Mouse (Mus musculus) intestine, embryonic 15.5 days (tissue): ENCODE results near the gene Crlf1. TPM values are rescaled to one million over a fixed set of nuclear protein-coding genes. Genes with fewer than 3 reads are reported as not detected.

Source experiments
- ATAC-seq: fragments of 200-750 bp; cut with Nextera tagmentation; 2 replicates; pipeline ENCODE4 v1.8.0; 2017; ENCODE audit warnings: moderate TSS enrichment, moderate library complexity
- H3K27ac ChIP-seq: fragments of 300-500 bp; sonication (generic); 2 replicates; pipeline ENCODE4 v1.5.1; 2015; ENCODE audit warnings: mild to moderate bottlenecking, inconsistent platforms
- H3K27me3 ChIP-seq: fragments of 300-500 bp; sonication (generic); replicated peaks from 2 replicates; pipeline ENCODE4 v1.6.1; 2015; ENCODE audit warnings: inconsistent platforms
- H3K36me3 ChIP-seq: fragments of 300-500 bp; sonication (generic); 2 replicates; pipeline ENCODE4 v1.6.1; 2015; ENCODE audit warnings: inconsistent platforms
- H3K4me1 ChIP-seq: fragments of 300-500 bp; sonication (generic); replicated peaks from 2 replicates; pipeline ENCODE4 v1.6.1; 2015; ENCODE audit warnings: inconsistent platforms
- H3K4me2 ChIP-seq: fragments of 300-500 bp; sonication (generic); replicated peaks from 2 replicates; pipeline ENCODE4 v1.6.1; 2015; ENCODE audit warnings: mild to moderate bottlenecking, inconsistent platforms
- H3K4me3 ChIP-seq: fragments of 300-500 bp; sonication (generic); replicated peaks from 2 replicates; pipeline ENCODE4 v1.5.1; 2015; ENCODE audit warnings: inconsistent platforms
- H3K9ac ChIP-seq: fragments of 300-500 bp; sonication (generic); 2 replicates; pipeline ENCODE4 v1.6.1; 2015; ENCODE audit warnings: inconsistent platforms
- H3K9me3 ChIP-seq: fragments of 300-500 bp; sonication (generic); 2 replicates; pipeline ENCODE4 v1.6.1; 2016; ENCODE audit warnings: inconsistent platforms
- WGBS: fragments of 180-500 bp; shearing (Covaris S2); methylation state at CpG from one replicate; pipeline ENCODE4 v1.1.7; 2015; 5-methylcytosine and 5-hydroxymethylcytosine counted together
- polyA plus RNA-seq: library from polyadenylated mRNA; unstranded; fragments of >200 nt; fragmentation: Nextera tagmentation; extraction: Ambion mirVana; gene quantifications from 2 replicates; pipeline ENCODE4 v1.2.1, GENCODE M21; 2015

Gene Crlf1
- polyA plus RNA-seq, 1 experiment from 2014 or later = 1.2 TPM

DNA sequence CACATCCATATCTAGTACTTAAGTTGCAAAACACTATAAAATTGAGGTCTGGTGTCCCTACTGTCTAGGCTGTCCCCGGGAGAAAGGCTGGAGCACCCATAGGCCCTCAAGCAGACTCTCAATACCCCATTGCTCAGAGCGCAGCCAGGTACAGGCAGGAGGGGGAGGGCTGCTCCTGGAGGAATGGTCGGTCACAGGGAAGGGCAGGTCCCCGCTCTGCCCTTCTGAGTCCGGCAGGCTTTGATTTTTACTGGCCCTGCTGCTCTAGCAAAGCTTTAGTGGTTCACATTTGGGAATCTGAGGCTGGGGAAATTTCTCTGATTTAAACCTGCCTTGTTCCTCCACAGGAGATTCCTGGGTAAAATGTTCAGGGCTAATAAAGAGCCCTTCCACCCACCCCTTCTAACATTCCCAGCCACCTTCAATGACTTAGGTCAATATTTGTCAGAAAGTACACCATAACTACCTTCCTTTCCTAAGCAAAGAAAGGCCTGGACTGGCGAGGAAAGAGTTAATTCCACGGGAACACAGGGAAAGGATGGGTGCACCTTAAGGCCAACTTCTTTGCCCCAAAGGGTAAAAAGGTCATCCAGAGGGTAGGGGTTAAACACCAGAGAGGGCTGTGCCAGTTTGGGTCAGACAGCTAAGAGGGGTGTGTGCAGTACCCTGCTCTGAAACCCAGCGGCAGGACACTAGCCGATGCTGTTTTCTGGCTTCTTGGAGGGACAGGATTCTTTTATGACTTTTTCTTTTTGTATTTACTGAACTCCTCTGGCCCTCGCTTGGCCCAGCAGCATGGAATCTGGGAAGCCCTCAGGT, 2.7 kb upstream of the Crlf1 start:
- no peak for ATAC-seq
- Histone ChIP-seq H3K9me3 (no peaks in the 10 kb centered on the region), H3K9ac (no peak overlapping the region), H3K4me3 (no peak overlapping the region), H3K27me3 (peaks cover 97% of the 10 kb centered on the region), H3K4me1 (peaks cover 53% of the 10 kb centered on the region), H3K27ac (no peak overlapping the region), H3K4me2 (no peak overlapping the region), H3K36me3 (no peaks in the 10 kb centered on the region)
- 17% methylated on average over 10 of the region's 10 CpGs for WGBS

DNA sequence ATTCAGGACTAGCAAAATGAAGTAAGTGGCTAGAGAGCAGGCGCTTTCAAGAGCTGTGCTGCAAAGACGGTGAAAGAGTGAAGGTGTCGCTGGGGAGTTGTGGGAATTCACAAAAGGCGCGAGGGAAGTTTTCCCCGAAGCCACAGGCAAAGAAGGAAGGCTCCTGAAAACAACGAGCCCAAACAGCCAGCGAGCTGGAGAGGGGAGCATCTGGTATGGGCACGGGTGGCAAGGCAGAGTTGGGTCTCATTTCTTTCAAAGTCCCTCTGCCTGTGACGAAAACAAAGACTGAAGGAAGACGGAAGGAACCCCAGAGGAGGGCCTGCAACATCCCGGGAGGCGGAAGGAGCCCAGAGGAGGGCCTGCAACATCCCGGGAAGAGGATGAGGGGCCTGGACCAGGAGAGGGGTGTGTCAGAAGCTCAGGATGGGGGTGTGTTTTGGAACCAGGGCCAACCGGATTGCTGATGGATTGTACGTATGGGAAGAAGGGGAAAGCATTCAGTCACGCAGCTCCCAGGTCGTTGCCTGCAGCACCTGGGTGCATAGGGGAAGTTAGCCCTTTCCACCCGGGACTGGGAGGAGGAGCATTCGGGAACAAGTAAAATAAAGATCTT, 2.0 kb upstream of the Crlf1 start:
- Histone ChIP-seq H3K4me2 (no peak overlapping the region), H3K4me1 (peaks cover 58% of the 10 kb centered on the region), H3K4me3 (no peak overlapping the region), H3K9ac (no peak overlapping the region), H3K9me3 (no peaks in the 10 kb centered on the region), H3K27ac (no peak overlapping the region), H3K36me3 (no peaks in the 10 kb centered on the region), H3K27me3 (peaks cover 97% of the 10 kb centered on the region)
- 5% methylated on average over 20 of the region's 20 CpGs for WGBS
- no peak for ATAC-seq

DNA sequence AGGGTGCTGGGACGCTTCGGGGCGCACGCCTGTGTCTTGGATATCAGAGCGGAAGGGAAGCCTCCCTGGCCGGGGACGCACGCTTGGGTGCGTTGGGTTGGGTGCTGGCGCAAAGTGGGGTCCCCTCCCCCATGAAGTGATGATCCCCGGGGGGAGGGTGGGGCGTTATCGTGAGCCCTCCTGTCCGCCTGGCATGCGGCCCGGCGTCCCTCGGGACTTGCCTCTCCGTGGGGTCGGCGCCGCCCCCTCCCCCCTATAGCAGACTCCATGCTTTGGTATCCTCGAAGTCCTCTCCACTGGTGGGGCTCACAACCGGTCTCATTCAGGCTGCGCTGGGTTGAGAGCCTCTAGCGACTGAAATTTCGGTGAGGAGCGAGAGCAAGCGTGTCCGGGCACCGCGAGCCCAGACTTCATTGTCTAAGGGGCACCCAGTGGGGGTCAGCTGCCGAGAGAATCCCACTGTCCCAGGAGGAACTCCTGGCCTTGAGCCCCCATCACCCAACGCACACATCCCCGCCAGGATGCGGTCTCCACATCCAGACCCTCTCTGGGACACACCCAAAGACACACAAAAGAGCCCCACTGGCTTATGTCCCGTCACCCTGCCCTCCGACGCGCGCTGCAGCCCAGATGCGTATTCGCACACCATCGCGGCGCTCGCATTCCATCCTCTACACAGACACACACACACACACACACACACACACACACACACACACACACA, 896 bp downstream of the Crlf1 start:
- H3K9ac ChIP-seq = no peak overlapping the region
- H3K4me1 ChIP-seq = peaks cover 45% of the 10 kb centered on the region
- no peak for ATAC-seq
- H3K9me3 ChIP-seq = no peaks in the 10 kb centered on the region
- peak overlapping the region; percentile 84 for H3K4me2 ChIP-seq
- peaks cover 98% of the 10 kb centered on the region for H3K27me3 ChIP-seq
- WGBS = 1% methylated on average over 47 of the region's 47 CpGs
- H3K4me3 ChIP-seq = peak overlapping the region; percentile 41; the same call in 1 of the 2 replicates
- no peaks in the 10 kb centered on the region for H3K36me3 ChIP-seq
- no peak overlapping the region for H3K27ac ChIP-seq

DNA sequence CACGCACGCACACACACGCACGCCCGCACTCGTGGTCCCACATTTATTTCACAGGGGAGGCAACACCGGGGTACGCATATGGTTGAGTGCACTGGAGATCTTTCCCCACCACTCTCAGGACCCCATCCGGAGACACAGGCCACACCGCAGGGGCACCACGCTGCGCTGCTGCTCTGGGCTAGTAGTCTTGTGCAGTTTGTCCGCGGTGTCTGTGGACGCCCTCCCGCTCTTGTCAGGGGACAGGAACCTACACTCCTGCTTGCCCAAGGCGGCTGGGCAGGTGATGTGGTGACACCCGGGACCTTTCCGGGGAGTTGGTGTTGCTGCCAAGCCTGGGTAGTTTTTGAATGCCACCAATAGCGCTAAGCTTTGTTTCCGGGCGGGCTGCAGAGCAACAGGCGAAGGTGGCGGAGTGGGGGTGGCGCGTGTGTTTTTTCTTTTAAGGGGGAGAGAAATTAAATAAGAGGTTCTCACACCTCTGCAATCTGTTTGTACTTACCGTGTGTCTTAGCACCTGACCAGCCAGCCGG, 1.5 kb downstream of the Crlf1 start:
- Histone ChIP-seq H3K9ac (no peak overlapping the region), H3K27ac (no peak overlapping the region), H3K9me3 (no peaks in the 10 kb centered on the region), H3K27me3 (peaks cover 98% of the 10 kb centered on the region), H3K36me3 (no peaks in the 10 kb centered on the region), H3K4me3 (no peak overlapping the region), H3K4me1 (peaks cover 39% of the 10 kb centered on the region), H3K4me2 (no peak overlapping the region)
- 3% methylated on average over 28 of the region's 28 CpGs for WGBS
- no peak for ATAC-seq

DNA sequence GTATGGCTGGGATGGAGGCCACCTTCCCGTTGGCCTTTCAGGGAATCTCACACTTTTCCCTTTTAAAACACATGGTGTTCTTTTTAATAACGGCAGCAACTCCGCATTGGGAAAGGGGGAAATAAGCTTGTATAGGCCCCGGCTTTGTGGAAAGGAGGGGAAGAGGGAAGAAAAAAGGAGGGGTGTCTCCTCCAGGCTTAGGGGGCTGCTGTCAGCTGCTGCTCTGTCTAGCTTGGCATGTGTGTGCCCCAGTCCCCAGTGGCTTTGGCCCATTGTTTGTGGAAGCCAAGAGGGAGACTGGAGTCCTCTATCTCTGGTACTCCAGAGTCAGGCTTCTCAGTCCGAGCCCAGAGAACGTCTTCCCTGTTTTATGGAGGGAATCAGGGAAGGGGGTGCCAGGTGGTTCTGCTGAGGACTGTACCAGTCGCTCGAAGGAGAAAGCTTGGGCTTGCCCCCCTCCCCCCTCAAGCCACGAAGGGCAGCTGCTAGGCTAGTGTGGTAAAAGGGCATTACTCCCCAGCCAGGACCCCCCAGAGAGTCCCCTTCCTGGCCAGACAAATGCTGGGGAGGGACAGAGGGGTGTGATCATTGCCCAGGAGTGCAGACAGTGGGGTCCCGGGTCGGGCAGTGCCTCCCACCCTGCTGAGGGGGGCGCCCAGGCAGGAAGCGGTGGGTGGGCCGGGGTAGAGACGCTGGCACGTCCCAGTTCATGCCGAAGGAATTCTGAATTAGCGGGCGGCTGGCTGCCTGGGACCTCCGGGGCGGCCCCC, 2.2 kb downstream of the Crlf1 start:
- Histone ChIP-seq H3K9me3 (no peaks in the 10 kb centered on the region), H3K9ac (no peak overlapping the region), H3K36me3 (no peaks in the 10 kb centered on the region), H3K4me3 (no peak overlapping the region), H3K27me3 (peaks cover 98% of the 10 kb centered on the region), H3K4me1 (peaks cover 36% of the 10 kb centered on the region), H3K4me2 (no peak overlapping the region), H3K27ac (no peak overlapping the region)
- ATAC-seq = no peak
- WGBS = 1% methylated on average over 21 of the region's 21 CpGs

DNA sequence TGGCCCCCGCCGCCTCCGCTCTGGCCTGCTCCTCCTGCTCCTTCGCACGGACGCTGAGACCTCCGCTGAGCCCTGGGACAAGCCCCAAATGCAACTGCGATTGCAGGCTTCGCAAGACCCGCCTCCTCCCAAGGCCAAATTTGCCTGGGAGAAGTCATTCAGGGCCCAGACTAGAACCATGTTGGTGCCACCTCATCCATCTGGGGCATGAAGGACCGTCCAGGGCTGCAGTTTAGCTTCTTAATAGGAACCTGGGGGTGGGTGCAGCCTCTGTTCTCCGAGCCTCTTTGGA, 2.8 kb downstream of the Crlf1 start:
- H3K9me3 ChIP-seq = no peaks in the 10 kb centered on the region
- no peak for ATAC-seq
- H3K4me1 ChIP-seq = peaks cover 40% of the 10 kb centered on the region
- no peak overlapping the region for H3K4me2 ChIP-seq
- no peak overlapping the region for H3K4me3 ChIP-seq
- H3K9ac ChIP-seq = no peak overlapping the region
- H3K36me3 ChIP-seq = no peaks in the 10 kb centered on the region
- peaks cover 98% of the 10 kb centered on the region for H3K27me3 ChIP-seq
- H3K27ac ChIP-seq = no peak overlapping the region
- WGBS = 6% methylated on average over 12 of the region's 12 CpGs

DNA sequence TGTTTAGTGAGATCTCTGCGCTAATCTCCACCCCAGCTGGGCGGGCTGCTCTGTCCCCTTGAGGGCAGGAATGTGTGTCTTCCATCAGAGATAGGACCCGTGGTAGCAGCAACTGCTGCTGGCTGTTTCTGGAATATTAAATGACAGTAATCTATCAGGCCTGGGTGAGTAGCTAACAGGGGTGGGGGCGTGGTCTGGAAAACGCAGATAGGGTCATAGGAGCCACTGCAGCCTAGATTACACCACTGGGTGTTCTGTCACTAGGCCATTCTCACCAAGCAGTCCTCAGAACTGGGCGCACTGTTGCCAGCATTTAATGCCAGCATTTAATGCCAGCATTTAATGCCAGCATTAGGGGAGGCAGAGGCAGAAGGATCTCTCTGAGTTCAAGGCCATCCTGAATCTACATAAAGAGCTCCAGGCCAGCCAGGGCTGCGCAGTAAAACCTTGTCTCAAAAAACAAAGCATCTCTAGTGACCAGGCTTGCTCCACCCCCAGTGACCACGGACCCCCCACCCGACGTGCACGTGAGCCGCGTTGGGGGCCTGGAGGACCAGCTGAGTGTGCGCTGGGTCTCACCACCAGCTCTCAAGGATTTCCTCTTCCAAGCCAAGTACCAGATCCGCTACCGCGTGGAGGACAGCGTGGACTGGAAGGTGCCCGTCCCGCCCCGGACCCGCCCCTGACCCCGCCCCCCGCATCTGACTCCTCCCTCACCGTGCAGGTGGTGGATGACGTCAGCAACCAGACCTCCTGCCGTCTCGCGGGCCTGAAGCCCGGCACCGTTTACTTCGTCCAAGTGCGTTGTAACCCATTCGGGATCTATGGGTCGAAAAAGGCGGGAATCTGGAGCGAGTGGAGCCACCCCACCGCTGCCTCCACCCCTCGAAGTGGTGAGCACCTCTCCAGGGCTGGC, 7.7 kb downstream of the Crlf1 start:
- Histone ChIP-seq H3K9ac (0 out of 2 replicates have a peak overlapping the region, but pooled peaks have one; percentile 17), H3K4me3 (peak overlapping the region; percentile 21), H3K9me3 (no peaks in the 10 kb centered on the region), H3K4me1 (peaks cover 42% of the 10 kb centered on the region), H3K4me2 (peak overlapping the region; percentile 56), H3K27me3 (peaks cover 78% of the 10 kb centered on the region), H3K27ac (no peak overlapping the region), H3K36me3 (no peaks in the 10 kb centered on the region)
- WGBS = 8% methylated on average over 39 of the region's 39 CpGs
- ATAC-seq = peak; percentile 29; the same call in 1 of the 2 replicates

DNA sequence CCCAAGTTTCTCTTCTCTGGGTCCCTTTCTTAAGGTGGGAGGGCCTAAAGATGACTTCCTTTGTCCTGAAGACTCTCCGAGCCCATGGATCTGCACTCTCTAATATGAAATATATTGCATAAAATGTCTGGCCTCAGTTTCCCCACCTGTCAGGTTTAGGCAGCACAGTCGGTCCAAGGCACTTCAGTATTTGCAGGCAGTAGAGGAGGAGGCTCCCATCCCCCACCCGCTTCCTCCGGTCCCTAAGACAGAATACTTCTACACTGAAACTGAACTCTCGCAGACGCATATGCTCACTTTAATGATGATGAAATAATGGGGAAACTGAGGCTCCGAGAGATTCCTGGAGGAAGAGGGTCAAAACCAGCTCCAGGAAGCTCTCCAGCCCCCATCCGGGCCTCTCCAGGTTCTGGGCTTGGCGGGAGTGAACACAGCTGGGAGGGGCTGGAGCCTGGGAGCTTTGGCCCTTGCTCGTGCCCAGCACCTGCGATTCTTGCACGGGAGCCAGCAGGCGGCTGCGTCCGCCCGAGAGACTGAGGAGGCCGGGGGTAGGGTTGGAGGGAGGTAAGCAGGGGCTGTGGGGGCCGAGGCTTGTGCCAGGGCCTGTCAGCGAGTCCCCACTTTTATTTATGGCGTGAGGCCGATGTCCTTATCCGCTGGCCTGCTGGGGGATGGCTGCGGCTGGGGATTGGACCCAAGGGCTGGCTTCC, 9.0 kb downstream of the Crlf1 start:
- peak overlapping the region; percentile 8; the same call in 1 of the 2 replicates for H3K9ac ChIP-seq
- H3K27me3 ChIP-seq = peaks cover 65% of the 10 kb centered on the region
- no peak overlapping the region; the same call in 1 of the 2 replicates for H3K4me3 ChIP-seq
- no peaks in the 10 kb centered on the region for H3K9me3 ChIP-seq
- ATAC-seq = no peak
- peak overlapping the region; percentile 46 for H3K4me2 ChIP-seq
- 14% methylated on average over 23 of the region's 23 CpGs for WGBS
- no peaks in the 10 kb centered on the region for H3K36me3 ChIP-seq
- H3K4me1 ChIP-seq = peaks cover 46% of the 10 kb centered on the region
- no peak overlapping the region for H3K27ac ChIP-seq

DNA sequence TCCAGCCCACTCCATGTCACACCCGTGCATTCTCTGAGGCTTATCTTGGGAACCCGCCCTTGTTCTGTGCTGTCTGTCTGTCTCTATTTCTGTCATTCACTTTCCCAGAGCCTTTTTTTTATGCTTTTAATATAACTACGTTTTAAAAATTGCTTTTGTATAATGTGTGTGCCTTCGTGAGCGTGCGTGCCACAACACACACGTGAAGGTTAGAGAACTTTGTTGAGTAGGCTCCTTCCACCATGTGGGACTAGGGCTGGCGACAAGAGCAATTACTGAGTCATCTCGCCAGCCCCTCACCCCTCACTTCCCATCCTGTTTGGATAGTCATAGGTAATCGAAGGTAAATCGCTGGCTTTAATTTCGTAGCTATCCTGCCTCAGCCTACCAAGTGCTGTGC, 9.6 kb downstream of the Crlf1 start:
- Histone ChIP-seq H3K9me3 (no peaks in the 10 kb centered on the region), H3K27me3 (peaks cover 59% of the 10 kb centered on the region), H3K9ac (peak overlapping the region; percentile 8; the same call in 1 of the 2 replicates), H3K27ac (no peak overlapping the region), H3K4me3 (no peak overlapping the region; the same call in 1 of the 2 replicates), H3K36me3 (peaks cover 3% of the 10 kb centered on the region), H3K4me2 (peak overlapping the region; percentile 46; the same call in 1 of the 2 replicates), H3K4me1 (peaks cover 46% of the 10 kb centered on the region)
- no peak for ATAC-seq
- WGBS = 39% methylated on average over 12 of the region's 12 CpGs

DNA sequence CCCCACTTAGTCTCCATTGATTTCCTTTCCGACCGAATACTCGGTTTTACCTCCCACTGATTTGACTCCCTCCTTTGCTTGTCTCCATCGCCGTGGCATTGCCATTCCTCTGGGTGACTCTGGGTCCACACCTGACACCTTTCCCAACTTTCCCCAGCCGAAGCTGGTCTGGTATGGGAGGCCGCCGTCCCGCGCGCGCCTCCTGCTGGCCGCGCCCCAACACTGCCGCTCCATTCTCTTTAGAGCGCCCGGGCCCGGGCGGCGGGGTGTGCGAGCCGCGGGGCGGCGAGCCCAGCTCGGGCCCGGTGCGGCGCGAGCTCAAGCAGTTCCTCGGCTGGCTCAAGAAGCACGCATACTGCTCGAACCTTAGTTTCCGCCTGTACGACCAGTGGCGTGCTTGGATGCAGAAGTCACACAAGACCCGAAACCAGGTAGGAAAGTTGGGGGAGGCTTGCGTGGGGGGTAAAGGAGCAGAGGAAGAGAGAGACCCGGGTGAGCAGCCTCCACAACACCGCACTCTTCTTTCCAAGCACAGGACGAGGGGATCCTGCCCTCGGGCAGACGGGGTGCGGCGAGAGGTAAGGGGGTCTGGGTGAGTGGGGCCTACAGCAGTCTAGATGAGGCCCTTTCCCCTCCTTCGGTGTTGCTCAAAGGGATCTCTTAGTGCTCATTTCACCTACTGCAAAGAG, 10.2 kb downstream of the Crlf1 start:
- peaks cover 50% of the 10 kb centered on the region for H3K4me1 ChIP-seq
- no peak overlapping the region for H3K9ac ChIP-seq
- 16% methylated on average over 46 of the region's 46 CpGs for WGBS
- no peaks in the 10 kb centered on the region for H3K9me3 ChIP-seq
- peak; percentile 27 for ATAC-seq
- H3K27ac ChIP-seq = no peak overlapping the region
- H3K36me3 ChIP-seq = peaks cover 8% of the 10 kb centered on the region
- no peak overlapping the region; the same call in 1 of the 2 replicates for H3K4me2 ChIP-seq
- H3K27me3 ChIP-seq = peaks cover 55% of the 10 kb centered on the region
- no peak overlapping the region for H3K4me3 ChIP-seq
